Mouse (Mus musculus): ENCODE results near the gene F2rl3.

The F2rl3 gene

GRCm38 (mm10) chr8:72765696-72766095 is 4.0 kb downstream of the F2rl3 start:
- no peak for DNase-seq (ENCODE audit: low spot score)

DNA sequence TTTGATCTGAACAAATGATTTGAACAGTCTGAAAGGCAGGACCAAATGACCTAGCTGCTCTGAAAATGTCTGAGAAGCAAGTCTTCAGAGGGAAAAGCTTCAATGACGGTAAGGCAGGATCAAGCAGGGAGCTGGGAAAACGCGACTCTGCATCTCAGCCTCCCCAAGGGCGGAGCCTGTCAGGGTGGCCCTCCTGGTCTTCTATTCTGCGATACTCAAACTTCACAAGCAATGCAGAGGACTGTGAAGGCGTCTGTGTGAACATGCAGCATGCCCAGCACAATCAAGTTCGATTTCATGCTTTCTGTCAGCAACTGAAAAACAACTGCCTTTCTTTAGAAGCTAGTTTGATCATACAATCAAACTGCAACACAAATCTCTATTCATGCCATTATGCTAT is 5.1 kb downstream of the F2rl3 start:
- DNase-seq (ENCODE audit: low spot score), result no peak

DNA sequence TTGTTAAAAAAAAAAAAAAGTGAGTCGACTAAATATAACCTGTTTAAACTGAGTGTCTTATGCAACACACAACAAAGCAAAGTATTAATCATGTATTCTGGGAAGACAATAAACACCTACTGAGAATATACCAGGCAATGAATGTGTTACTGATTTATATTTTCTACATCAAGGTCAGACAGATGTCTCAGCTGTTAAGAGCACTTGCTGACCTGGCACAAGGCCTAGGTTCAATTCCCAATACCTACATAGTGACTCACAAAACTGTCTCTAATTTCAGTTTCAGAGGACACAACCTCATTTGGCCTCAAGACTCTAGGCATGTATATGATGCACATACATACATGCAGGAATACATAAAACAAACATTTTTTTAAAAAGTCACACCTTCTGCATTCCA is 16.1 kb downstream of the F2rl3 start:
- DNase-seq (ENCODE audit: low spot score), result no peak

DNA sequence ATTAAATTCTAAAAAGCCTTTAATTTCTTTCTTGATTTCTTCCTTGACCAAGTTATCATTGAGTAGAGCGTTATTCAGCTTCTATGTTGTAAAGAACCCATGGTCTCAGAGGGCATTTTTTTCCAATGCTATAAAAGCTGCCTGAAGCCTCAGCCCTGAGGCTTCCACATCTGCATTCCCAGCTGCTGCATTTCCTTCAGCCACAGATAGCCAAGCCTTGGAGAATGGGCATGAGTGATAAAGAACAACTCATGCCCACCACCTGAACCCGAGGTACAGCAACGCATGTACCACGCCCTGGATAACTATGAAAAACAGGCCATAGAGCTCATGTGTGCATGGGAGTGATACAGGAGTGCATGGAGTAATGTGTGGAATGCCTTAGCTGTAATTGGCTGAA is 19.0 kb downstream of the F2rl3 start:
- DNase-seq (ENCODE audit: low spot score), result no peak

GRCm38 (mm10) chr8:72801583-72801982 is 39.9 kb downstream of the F2rl3 start:
- no peak for DNase-seq (ENCODE audit: low spot score)

DNA sequence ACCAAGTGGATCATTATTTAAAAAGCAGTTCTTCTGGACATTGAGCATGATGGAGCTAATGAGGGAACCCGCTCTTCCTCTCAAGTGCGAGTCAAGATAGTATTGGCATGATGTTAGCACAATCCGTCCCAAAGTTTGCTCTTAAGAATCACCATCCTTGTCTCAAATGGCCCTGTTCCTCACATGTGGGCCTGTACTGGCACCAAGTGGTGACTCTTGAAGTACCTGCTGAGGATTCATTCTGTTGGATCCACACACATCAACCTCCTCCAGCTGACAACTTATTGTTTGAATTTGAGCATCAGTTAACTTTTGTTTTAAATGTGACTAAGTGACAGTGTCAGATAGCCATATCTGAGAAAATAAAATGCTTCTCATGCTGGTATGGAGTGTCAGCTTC is 51.0 kb downstream of the F2rl3 start:
- DNase-seq (ENCODE audit: low spot score), result no peak
